ENCODE assay signal across 13 mouse cellular contexts in the genomic region with DNA sequence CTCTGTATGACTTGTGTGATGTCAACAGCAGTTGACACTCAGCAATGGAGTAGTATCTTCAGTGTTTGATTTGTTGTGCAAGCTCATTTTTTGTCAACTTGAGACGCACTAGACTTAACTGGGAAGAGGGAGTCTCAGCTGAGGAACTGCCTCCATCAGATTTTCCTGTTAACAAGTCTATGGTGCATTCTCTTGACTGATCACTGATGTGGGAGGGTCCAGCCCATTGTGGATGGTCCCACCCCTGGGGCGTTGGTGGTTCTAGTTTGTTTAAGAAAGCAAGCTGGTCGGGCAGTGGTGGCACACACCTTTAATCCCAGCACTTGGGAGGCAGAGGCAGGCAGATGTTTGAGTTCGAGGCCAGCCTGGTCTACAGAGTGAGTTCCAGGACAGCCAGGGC. TPM values are rescaled to one million over a fixed set of nuclear protein-coding genes. Genes with fewer than 3 reads are reported as not detected.
"Had no signal": no experiment of that assay in that cellular context is flagged by ENCODE, and none has a peak within 500 bp of the region (broad histone marks: within the 10 kb centered on the region; RNA-seq: fewer than 3 reads in every experiment).

No protein-coding gene starts in this region.

- DNase-seq: left cerebral cortex, postnatal 4 days; liver; liver, embryonic 13.5 days; liver, postnatal 0 days; lung, adult 18-20 months; lung, adult 2 months; lung, embryonic 14.5 days; lung, postnatal 10 days; lung, postnatal 14 days; lung, postnatal 36 days; lung, postnatal 4 days; midbrain, embryonic 14.5 days had no signal

RNA-seq across cellular contexts. Expression of gene Smarcd3, which starts 25.0 kb away (rescaled TPM):
- total RNA-seq: megakaryocyte-erythroid progenitor cell, adult 5-6 weeks had no signal
